Comparison of ENCODE assay signal across 18 mouse cellular contexts in the genomic region with DNA sequence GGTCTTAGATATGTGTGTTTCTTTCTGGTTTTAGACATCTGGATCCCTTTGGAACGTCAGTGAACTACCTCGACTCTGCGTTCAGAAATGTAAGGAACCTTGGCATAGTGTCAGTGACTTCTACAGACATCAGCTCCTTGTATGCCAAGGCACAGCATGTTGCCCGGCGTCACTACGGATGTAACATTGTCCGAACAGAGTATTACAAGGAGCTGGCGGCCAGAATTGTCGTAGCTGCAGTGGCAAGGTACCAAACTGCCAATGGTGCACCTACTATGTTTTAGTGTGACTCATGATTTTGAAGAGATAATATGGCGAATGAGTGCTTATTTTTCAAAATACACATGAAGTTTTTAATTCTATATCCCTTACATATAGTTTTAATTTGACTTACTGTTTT.
"Had no signal": no experiment of that assay in that cellular context is flagged by ENCODE, and none has a peak within 500 bp of the region (broad histone marks: within the 10 kb centered on the region; RNA-seq: fewer than 3 reads in every experiment).

No protein-coding gene starts in this region.

- H3K27me3 ChIP-seq: limb, embryonic 12.5 days; limb, embryonic 15.5 days had no signal

- H3K9me3 ChIP-seq: limb, embryonic 12.5 days; limb, embryonic 15.5 days had no signal

- H3K27ac ChIP-seq: limb, embryonic 12.5 days; limb, embryonic 15.5 days; liver, embryonic 14.5 days; macrophage; stomach, postnatal 0 days had no signal

- DNase-seq: kidney, postnatal 14 days; kidney, postnatal 4 days; left cerebral cortex, postnatal 4 days; liver, postnatal 0 days; lung, embryonic 14.5 days; midbrain, embryonic 14.5 days; right cerebral cortex, postnatal 14 days; right cerebral cortex, postnatal 4 days; thymus, adult 2 months; thymus, postnatal 14 days; thymus, postnatal 4 days had no signal

- H3K4me3 ChIP-seq: limb, embryonic 12.5 days; limb, embryonic 15.5 days had no signal

- H3K9ac ChIP-seq: limb, embryonic 12.5 days; limb, embryonic 15.5 days; liver, embryonic 14.5 days; liver, postnatal 0 days; lung, embryonic 14.5 days had no signal

- ATAC-seq: liver, postnatal 0 days; lung, postnatal 0 days had no signal

- H3K4me2 ChIP-seq: limb, embryonic 12.5 days; limb, embryonic 15.5 days; liver, embryonic 11.5 days; lung, embryonic 14.5 days had no signal

- H3K4me1 ChIP-seq: limb, embryonic 12.5 days; limb, embryonic 15.5 days had no signal
